Mouse (Mus musculus): Measurements from ENCODE around the gene Defb43. TPM values are rescaled to one million over a fixed set of nuclear protein-coding genes. Genes with fewer than 3 reads are reported as not detected.

The Defb43 gene
- polyA plus RNA-seq, 1 experiment from 2014 or later, result not detected

GRCm38 (mm10) chr14:63065391-63065790 is 53.8 kb downstream of the Defb43 start:
- peaks cover 3% of the 10 kb centered on the region; the same call in 1 of the 2 replicates for H3K27me3 ChIP-seq (ENCODE audit: insufficient read depth, low read length)
- no peak overlapping the region for H3K9ac ChIP-seq
- TF ChIP-seq CTCF (IDR thresholded peaks at IDR 0.05; ENCODE audit: low read depth), result no peak
- no peaks in the 10 kb centered on the region for H3K4me1 ChIP-seq (ENCODE audit: insufficient read depth)
- ATAC-seq (ENCODE audit: insufficient read depth), result no peak
- H3K36me3 ChIP-seq (ENCODE audit: insufficient read depth), result no peaks in the 10 kb centered on the region
- WGBS, result 70% methylated on average over 5 of the region's 5 CpGs
- no peak for DNase-seq
- H3K4me3 ChIP-seq (ENCODE audit: low read depth, low read length), result no peak overlapping the region
- H3K4me2 ChIP-seq, result no peak overlapping the region
- H3K9me3 ChIP-seq (ENCODE audit: low read depth, low read length), result no peaks in the 10 kb centered on the region
- no peak overlapping the region for H3K27ac ChIP-seq (ENCODE audit: low read depth)

- H3K9ac ChIP-seq, result no peak overlapping the region
- peak; percentile 93 for DNase-seq
- 24% methylated on average over 16 of the region's 16 CpGs for WGBS
- no peak overlapping the region for H3K4me2 ChIP-seq
- H3K9me3 ChIP-seq (ENCODE audit: low read depth, low read length), result no peaks in the 10 kb centered on the region
- H3K4me3 ChIP-seq (ENCODE audit: low read depth, low read length), result no peak overlapping the region
- no peak for ATAC-seq (ENCODE audit: insufficient read depth)
- TF ChIP-seq CTCF (IDR thresholded peaks at IDR 0.05; ENCODE audit: low read depth), result peak; percentile 92
- H3K36me3 ChIP-seq (ENCODE audit: insufficient read depth), result no peaks in the 10 kb centered on the region
- no peak overlapping the region; the same call in 1 of the 2 replicates for H3K27ac ChIP-seq (ENCODE audit: low read depth)
- peaks cover 3% of the 10 kb centered on the region; the same call in 1 of the 2 replicates for H3K27me3 ChIP-seq (ENCODE audit: insufficient read depth, low read length)
- no peaks in the 10 kb centered on the region for H3K4me1 ChIP-seq (ENCODE audit: insufficient read depth)
Observed at GRCm38 (mm10) chr14:63066630-63067310, 55.2 kb downstream of the Defb43 start.

Other genes with a start within 250 kb of the Defb43 start
- gene Wdfy2, start 174.1 kb upstream of the Defb43 start, polyA plus RNA-seq (2014; fragmentation: Nextera tagmentation; extraction: Ambion mirVana), result 10.0 and 10.2 TPM in 2 replicates
- gene Defb48, start 27.3 kb upstream of the Defb43 start, polyA plus RNA-seq (2014; fragmentation: Nextera tagmentation; extraction: Ambion mirVana), result not detected in 2 replicates
- not detected in 2 replicates for gene Defb47, start 13.7 kb upstream of the Defb43 start, polyA plus RNA-seq (2014; fragmentation: Nextera tagmentation; extraction: Ambion mirVana)
- not detected in 2 replicates for gene Defb42, start 35.2 kb downstream of the Defb43 start, polyA plus RNA-seq (2014; fragmentation: Nextera tagmentation; extraction: Ambion mirVana)
- not detected in 2 replicates for gene Defb30, start 38.2 kb downstream of the Defb43 start, polyA plus RNA-seq (2014; fragmentation: Nextera tagmentation; extraction: Ambion mirVana)

All from lung, embryonic 14.5 days (tissue).